Mouse (Mus musculus) effector memory CD4-positive, alpha-beta T cell, adult 7 months (primary cell): ENCODE data around the gene Acsm4. TPM values are rescaled to one million over a fixed set of nuclear protein-coding genes. Genes with fewer than 3 reads are reported as not detected.

Experiments used
- polyA plus RNA-seq: library from polyadenylated mRNA; unstranded; fragments of 100-300 nt; shearing (Covaris generic); gene quantifications from one replicate; pipeline ENCODE4 v1.2.1, GENCODE M21; 2017

Gene Acsm4
- polyA plus RNA-seq, result not detected

DNA sequence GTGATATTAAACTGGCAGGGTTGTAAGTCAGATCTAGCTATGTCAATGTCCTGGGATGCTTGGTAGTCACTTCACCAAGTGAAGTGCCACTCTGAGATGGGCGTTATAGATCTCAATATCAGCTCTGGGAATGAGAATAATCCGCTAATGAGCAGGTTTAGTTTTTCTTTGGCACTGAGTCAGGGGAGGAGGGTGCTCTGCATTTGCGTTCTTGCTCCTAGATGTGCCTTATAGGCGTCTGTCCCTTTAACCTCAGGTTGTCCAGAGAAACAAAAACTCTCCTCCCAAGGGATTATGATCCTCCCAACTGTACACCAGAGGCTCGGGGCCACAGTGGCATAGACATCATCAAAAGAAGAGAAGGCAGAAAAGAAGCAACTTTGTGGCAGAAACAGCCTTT, at the start of gene Acsm4:
Gene Acsm4 (plus strand): TSS at position 301 of the 400 bp plus-strand sequence.

DNA sequence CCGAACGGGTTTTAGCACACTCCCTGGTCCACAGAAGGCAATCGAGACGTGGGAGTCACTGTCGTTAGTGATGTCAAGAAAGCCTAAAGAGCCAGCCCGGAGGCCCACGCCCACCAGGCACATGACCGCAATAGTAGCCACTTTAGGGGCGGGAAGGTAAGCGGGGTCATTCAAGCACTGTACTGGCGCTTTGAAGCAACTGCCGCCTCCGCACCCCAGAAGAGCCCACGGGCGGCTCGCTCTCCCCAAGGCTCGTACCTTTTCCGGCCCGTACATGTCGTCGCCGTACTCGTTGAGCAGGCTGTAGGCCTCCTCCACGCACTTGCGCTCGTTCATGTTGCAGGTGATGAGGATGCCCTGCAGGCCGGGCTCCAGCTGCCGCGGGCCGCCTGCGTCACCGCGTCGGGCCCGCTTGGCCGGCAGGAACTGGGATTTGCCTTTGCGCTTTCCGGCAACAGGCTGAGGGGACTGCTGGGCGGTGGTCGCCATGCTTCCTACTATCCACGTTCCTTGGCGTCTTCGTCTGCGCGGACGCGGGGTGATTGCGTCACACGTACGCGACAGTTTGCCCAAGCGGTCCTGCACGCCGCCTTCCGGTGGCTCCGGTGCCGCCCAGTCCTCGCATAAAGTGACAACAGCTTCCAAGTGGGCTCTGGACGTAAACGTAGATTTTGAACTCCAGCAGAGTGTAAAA, 30.6 kb downstream of the Acsm4 start, which contains the start of gene Thumpd1:
Gene Thumpd1 (minus strand): TSS at position 546 of the 694 bp plus-strand sequence.

DNA sequence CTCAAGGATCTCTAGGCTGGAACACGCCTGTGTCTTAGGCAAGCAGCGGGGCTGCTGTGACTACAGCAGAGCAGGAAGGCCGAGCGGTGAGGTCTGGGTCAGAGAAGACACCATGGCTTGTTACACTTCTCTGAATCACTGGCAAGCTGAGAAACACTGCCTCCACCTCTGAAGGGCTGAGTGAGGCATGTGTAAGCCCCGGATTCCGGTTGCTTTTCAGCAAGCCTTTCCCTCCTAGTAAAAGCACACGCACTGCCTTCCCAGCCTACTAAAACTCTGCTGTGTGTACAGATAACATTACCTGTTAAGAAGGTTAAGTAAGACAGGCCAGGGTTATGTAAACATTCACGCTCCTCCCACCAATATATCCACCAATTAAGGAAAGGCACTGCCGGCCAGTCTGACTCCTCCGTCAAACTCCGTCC, 70.7 kb downstream of the Acsm4 start, which contains the start of gene Acsm3:
Gene Acsm3 (plus strand): TSS at position 397 of the 425 bp plus-strand sequence.

Other genes with a start within 250 kb of the Acsm4 start
- gene Gp2, start 230.7 kb upstream of the Acsm4 start, polyA plus RNA-seq, result not detected
- gene Umod, start 210.7 kb upstream of the Acsm4 start, polyA plus RNA-seq, result not detected
- gene Acsm5, start 170.6 kb upstream of the Acsm4 start, polyA plus RNA-seq, result not detected
- gene Pdilt, start 166.5 kb upstream of the Acsm4 start, polyA plus RNA-seq, result not detected
- gene Acsm2, start 135.7 kb upstream of the Acsm4 start, polyA plus RNA-seq, result not detected
- not detected for gene Acsm1, start 83.0 kb upstream of the Acsm4 start, polyA plus RNA-seq
- 61.3 TPM for gene Thumpd1, start 30.8 kb downstream of the Acsm4 start, polyA plus RNA-seq
- 0.18 TPM for gene Acsm3, start 70.9 kb downstream of the Acsm4 start, polyA plus RNA-seq
- 46.1 TPM for gene Rexo5, start 104.0 kb downstream of the Acsm4 start, polyA plus RNA-seq
- 6.8 TPM for gene Eri2, start 104.0 kb downstream of the Acsm4 start, polyA plus RNA-seq
- gene Lyrm1, start 205.8 kb downstream of the Acsm4 start, polyA plus RNA-seq, result 9.9 TPM
- 15.1 TPM for gene Dcun1d3, start 206.3 kb downstream of the Acsm4 start, polyA plus RNA-seq